Mouse (Mus musculus) erythroid progenitor cell, adult 5-6 weeks (primary cell): ENCODE measurements around the gene Mrpl1. TPM values are rescaled to one million over a fixed set of nuclear protein-coding genes. Genes with fewer than 3 reads are reported as not detected.

Experiments used
- ATAC-seq: replicated peaks from 2 replicates; pipeline ENCODE4 v1.8.0; 2016; ENCODE audit warnings: moderate number of reproducible peaks, mild to moderate bottlenecking, moderate TSS enrichment, inconsistent platforms; ENCODE audit not compliant: poor library complexity, low FRiP score, severe bottlenecking
- total RNA-seq, 2 experiments: library from RNA; stranded (forward) in 1 of 2; stranded (reverse) in 1 of 2; fragments of 150-400 nt in 1 of 2; fragments of 186-747, 209-891 nt in 1 of 2; gene quantifications; 2 replicates each; pipeline versions ENCODE4 v1.2.3 to v1.2.4; 2015 to 2017; ENCODE audit warnings: low replicate concordance in 2 of 2

The Mrpl1 gene
- total RNA-seq (2015; ENCODE audit: low replicate concordance) (7.1 and 9.4 TPM in 2 replicates), total RNA-seq (2017; ENCODE audit: low replicate concordance) (10.7 and 11.9 TPM in 2 replicates)

GRCm38 (mm10) chr5:96209459-96209858, at the start of gene Mrpl1:
Gene Mrpl1, plus strand, starts transcription at chr5:96209493.
- ATAC-seq = peak; percentile 48

- ATAC-seq = no peak
Observed at GRCm38 (mm10) chr5:96160467-96161262, 48.6 kb upstream of the Mrpl1 start.

- 0 out of 2 replicates have a peak, but pooled peaks have one; percentile 15 for ATAC-seq
Observed at GRCm38 (mm10) chr5:96161263-96161577, 48.1 kb upstream of the Mrpl1 start.

- ATAC-seq = 0 out of 2 replicates have a peak, but pooled peaks have one; percentile 4
Observed at GRCm38 (mm10) chr5:96161578-96162398, 47.5 kb upstream of the Mrpl1 start.

GRCm38 (mm10) chr5:96162399-96163331, 46.6 kb upstream of the Mrpl1 start:
- peak; percentile 88 for ATAC-seq

- ATAC-seq = no peak
Observed at GRCm38 (mm10) chr5:96163396-96164020, 45.8 kb upstream of the Mrpl1 start.

GRCm38 (mm10) chr5:96164021-96164411, 45.3 kb upstream of the Mrpl1 start, which contains the start of gene Cnot6l:
Gene Cnot6l, minus strand, starts transcription at chr5:96164171.
- no peak for ATAC-seq

GRCm38 (mm10) chr5:96166761-96167160, 42.5 kb upstream of the Mrpl1 start:
- no peak for ATAC-seq

- ATAC-seq = no peak
Observed at GRCm38 (mm10) chr5:96170443-96170842, 38.9 kb upstream of the Mrpl1 start.

GRCm38 (mm10) chr5:96171765-96172164, 37.5 kb upstream of the Mrpl1 start:
- ATAC-seq = no peak

GRCm38 (mm10) chr5:96176121-96176520, 33.2 kb upstream of the Mrpl1 start:
- no peak for ATAC-seq

GRCm38 (mm10) chr5:96176879-96177358, 32.4 kb upstream of the Mrpl1 start:
- ATAC-seq = no peak

GRCm38 (mm10) chr5:96183211-96183610, 26.1 kb upstream of the Mrpl1 start:
- ATAC-seq = no peak

GRCm38 (mm10) chr5:96183987-96184386, 25.3 kb upstream of the Mrpl1 start:
- ATAC-seq = no peak

- no peak for ATAC-seq
Observed at GRCm38 (mm10) chr5:96189761-96190160, 19.5 kb upstream of the Mrpl1 start.

- no peak for ATAC-seq
Observed at GRCm38 (mm10) chr5:96191251-96191650, 18.0 kb upstream of the Mrpl1 start.

GRCm38 (mm10) chr5:96196547-96197052, 12.7 kb upstream of the Mrpl1 start:
- ATAC-seq = no peak

GRCm38 (mm10) chr5:96198271-96198670, 11.0 kb upstream of the Mrpl1 start:
- ATAC-seq = no peak

GRCm38 (mm10) chr5:96200269-96200668, 9.0 kb upstream of the Mrpl1 start:
- no peak for ATAC-seq
